Mouse (Mus musculus) midbrain, embryonic 16.5 days (tissue): Measurements from ENCODE around the gene Rtkn2. TPM values are rescaled to one million over a fixed set of nuclear protein-coding genes. Genes with fewer than 3 reads are reported as not detected.

ENCODE experiments used
- ATAC-seq: fragments of 200-750 bp; cut with Nextera tagmentation; 2 replicates; pipeline ENCODE4 v1.8.0; 2017; ENCODE audit warnings: moderate TSS enrichment
- H3K27ac ChIP-seq: fragments of 300-500 bp; sonication (generic); 2 replicates; pipeline ENCODE4 v1.5.1; 2014; ENCODE audit warnings: mild to moderate bottlenecking, low read length, mixed read lengths
- H3K27me3 ChIP-seq: fragments of 300-500 bp; sonication (generic); 2 replicates; pipeline ENCODE4 v1.6.1; 2014; ENCODE audit warnings: low read depth, low read length, mixed read lengths; ENCODE audit not compliant: control insufficient read depth, insufficient read depth
- H3K36me3 ChIP-seq: fragments of 300-500 bp; sonication (generic); 2 replicates; pipeline ENCODE4 v1.6.1; 2014; ENCODE audit warnings: mild to moderate bottlenecking, low read length, moderate library complexity, mixed read lengths; ENCODE audit not compliant: control insufficient read depth, insufficient read depth
- H3K4me1 ChIP-seq: fragments of 300-500 bp; sonication (generic); 2 replicates; pipeline ENCODE4 v1.6.1; 2014; ENCODE audit warnings: mild to moderate bottlenecking, low read length, mixed read lengths; ENCODE audit not compliant: control insufficient read depth, insufficient read depth
- H3K4me2 ChIP-seq: fragments of 300-500 bp; sonication (generic); 2 replicates; pipeline ENCODE4 v1.6.1; 2014; ENCODE audit warnings: mild to moderate bottlenecking, low read length, mixed read lengths
- H3K4me3 ChIP-seq: fragments of 300-500 bp; sonication (generic); 2 replicates; pipeline ENCODE4 v1.5.1; 2014; ENCODE audit warnings: low read depth, mild to moderate bottlenecking, low read length, moderate library complexity, mixed read lengths
- H3K9ac ChIP-seq: fragments of 300-500 bp; sonication (generic); 2 replicates; pipeline ENCODE4 v1.6.1; 2014; ENCODE audit warnings: low read depth, low read length, mixed read lengths
- H3K9me3 ChIP-seq: fragments of 300-500 bp; sonication (generic); replicated peaks from 2 replicates; pipeline ENCODE4 v1.6.1; 2014; ENCODE audit warnings: mild to moderate bottlenecking, low read length, mixed read lengths; ENCODE audit not compliant: control insufficient read depth, poor library complexity, severe bottlenecking
- WGBS: fragments of 180-500 bp; shearing (Covaris S2); extraction: QIAGEN DNeasy Blood & Tissue Kit; methylation state at CpG from one replicate; pipeline ENCODE4 v1.1.7; 2014; 5-methylcytosine and 5-hydroxymethylcytosine counted together
- polyA plus RNA-seq: library from polyadenylated mRNA; unstranded; fragments of >200 nt; fragmentation: Nextera tagmentation; extraction: Ambion mirVana; gene quantifications from 2 replicates; pipeline ENCODE4 v1.2.1, GENCODE M21; 2015

Gene Rtkn2
- polyA plus RNA-seq, 1 experiment from 2014 or later: 3.0 TPM

GRCm38 (mm10) chr10:68106351-68106950 is 127.1 kb downstream of the Rtkn2 start:
- peaks cover 32% of the 10 kb centered on the region for H3K4me1 ChIP-seq
- H3K9ac ChIP-seq: no peak overlapping the region
- H3K27ac ChIP-seq: peak overlapping the region; percentile 68
- H3K9me3 ChIP-seq: no peaks in the 10 kb centered on the region
- H3K36me3 ChIP-seq: no peaks in the 10 kb centered on the region
- H3K4me2 ChIP-seq: no peak overlapping the region
- H3K4me3 ChIP-seq: no peak overlapping the region
- 22% methylated on average over 9 of the region's 9 CpGs for WGBS
- ATAC-seq: no peak
- no peaks in the 10 kb centered on the region for H3K27me3 ChIP-seq

GRCm38 (mm10) chr10:68107716-68108115 is 128.3 kb downstream of the Rtkn2 start:
- WGBS: 88% methylated on average over 6 of the region's 6 CpGs
- Histone ChIP-seq H3K9me3 (no peaks in the 10 kb centered on the region), H3K27me3 (no peaks in the 10 kb centered on the region), H3K4me3 (no peak overlapping the region), H3K36me3 (no peaks in the 10 kb centered on the region), H3K4me2 (no peak overlapping the region), H3K27ac (peak overlapping the region; percentile 68; the same call in 1 of the 2 replicates), H3K4me1 (peaks cover 32% of the 10 kb centered on the region), H3K9ac (no peak overlapping the region)
- ATAC-seq: no peak

Other genes with a start within 250 kb of the Rtkn2 start
- gene Zfp365, start 66.9 kb upstream of the Rtkn2 start, polyA plus RNA-seq: 6.7 and 7.4 TPM in 2 replicates